18 mouse cellular contexts compared by ENCODE assay signal in genomic region chr4:32098233-32098632, GRCm38 (mm10).
"Had no signal": no experiment of that assay in that cellular context is flagged by ENCODE, and none has a peak within 500 bp of the region (broad histone marks: within the 10 kb centered on the region; RNA-seq: fewer than 3 reads in every experiment).

No protein-coding gene starts in this region.

- H3K27me3 ChIP-seq: midbrain, embryonic 12.5 days; neural tube, embryonic 13.5 days; neural tube, embryonic 15.5 days had no signal

- H3K27ac ChIP-seq: liver, embryonic 14.5 days; midbrain, embryonic 10.5 days; midbrain, embryonic 12.5 days; neural tube, embryonic 13.5 days; neural tube, embryonic 15.5 days had no signal

- H3K36me3 ChIP-seq: midbrain, embryonic 10.5 days; midbrain, embryonic 12.5 days; neural tube, embryonic 13.5 days; neural tube, embryonic 15.5 days had no signal

- H3K9me3 ChIP-seq: midbrain, embryonic 10.5 days; midbrain, embryonic 12.5 days; neural tube, embryonic 13.5 days; neural tube, embryonic 15.5 days had no signal

- H3K4me2 ChIP-seq: midbrain, embryonic 12.5 days; neural tube, embryonic 13.5 days; neural tube, embryonic 15.5 days had no signal

- H3K4me3 ChIP-seq: midbrain, embryonic 10.5 days; midbrain, embryonic 12.5 days; myocyte; neural tube, embryonic 13.5 days; neural tube, embryonic 15.5 days had no signal

- DNase-seq: lung, adult 18-20 months; lung, postnatal 4 days; midbrain, embryonic 14.5 days; retina, postnatal 1 day; right cerebral cortex, adult 18-20 months; right cerebral cortex, postnatal 25 days; right cerebral cortex, postnatal 4 days; spleen, adult 18-20 months; thymus, adult 2 months; thymus, postnatal 25 days; thymus, postnatal 4 days had no signal

- H3K4me1 ChIP-seq: midbrain, embryonic 10.5 days; midbrain, embryonic 12.5 days; neural tube, embryonic 13.5 days; neural tube, embryonic 15.5 days had no signal

- H3K9ac ChIP-seq: liver, embryonic 14.5 days; midbrain, embryonic 12.5 days; neural tube, embryonic 13.5 days; neural tube, embryonic 15.5 days had no signal

- ATAC-seq: midbrain, embryonic 16.5 days had no signal
